Mouse (Mus musculus) MEL (cell line): ENCODE results near the gene Celf2. TPM values are rescaled to one million over a fixed set of nuclear protein-coding genes. Genes with fewer than 3 reads are reported as not detected.

ENCODE experiments used
- DNase-seq: peaks from one replicate; pipeline ENCODE4 v3.0.0; 2011; ENCODE audit warnings: low read depth, low spot score
- H3K27ac ChIP-seq: 2 replicates; pipeline ENCODE4 v1.5.1; 2012; ENCODE audit warnings: low read depth, mild to moderate bottlenecking, control low read depth, low read length, moderate library complexity; ENCODE audit not compliant: control insufficient read depth
- H3K27me3 ChIP-seq, 2 experiments: fragments of 150-350 bp in 1 of 2; sonication (generic) in 1 of 2; 2 replicates each; pipeline ENCODE4 v1.6.1; 2012; ENCODE audit warnings: low read length in 2 of 2, mild to moderate bottlenecking in 2 of 2, improper control_type of control experiment in 1 of 2, moderate library complexity in 1 of 2; ENCODE audit not compliant: insufficient read depth in 2 of 2, control insufficient read depth in 1 of 2
- H3K36me3 ChIP-seq, 2 experiments: 2 replicates each; pipeline ENCODE4 v1.6.1; 2012 to 2014; ENCODE audit warnings: low read length in 2 of 2, improper control_type of control experiment in 1 of 2, inconsistent platforms in 1 of 2, mild to moderate bottlenecking in 1 of 2; ENCODE audit not compliant: insufficient read depth in 2 of 2, control insufficient read depth in 1 of 2
- H3K4me1 ChIP-seq, 2 experiments: fragments of 150-350 bp in 1 of 2; sonication (generic) in 1 of 2; 2 replicates each; pipeline ENCODE4 v1.6.1; 2012; ENCODE audit warnings: low read length in 2 of 2, improper control_type of control experiment in 1 of 2, mild to moderate bottlenecking in 1 of 2; ENCODE audit not compliant: insufficient read depth in 2 of 2, control insufficient read depth in 1 of 2
- H3K4me3 ChIP-seq, 2 experiments: fragments of 150-350 bp in 1 of 2; sonication (generic) in 1 of 2; 2 replicates each; pipeline ENCODE4 v1.5.1; 2012; ENCODE audit warnings: low read depth in 2 of 2, low read length in 2 of 2, mild to moderate bottlenecking in 2 of 2, moderate library complexity in 2 of 2, control low read depth in 1 of 2, improper control_type of control experiment in 1 of 2; ENCODE audit not compliant: control insufficient read depth in 1 of 2, insufficient read depth in 1 of 2
- H3K79me2 ChIP-seq: 2 replicates; pipeline ENCODE4 v1.6.1; 2012; ENCODE audit warnings: mild to moderate bottlenecking, low read length, moderate library complexity; ENCODE audit not compliant: control insufficient read depth, poor library complexity, insufficient read depth
- H3K9ac ChIP-seq: 2 replicates; pipeline ENCODE4 v1.6.1; 2012; ENCODE audit warnings: low read depth, mild to moderate bottlenecking, control low read depth, low read length, moderate library complexity; ENCODE audit not compliant: control insufficient read depth, poor library complexity, severe bottlenecking
- H3K9me3 ChIP-seq: fragments of 150-350 bp; sonication (generic); replicated peaks from 2 replicates; pipeline ENCODE4 v1.6.1; 2012; ENCODE audit warnings: mild to moderate bottlenecking, low read length, improper control_type of control experiment, moderate library complexity; ENCODE audit not compliant: insufficient read depth
- CHD1 ChIP-seq: IDR thresholded peaks from 2 replicates; pipeline ENCODE4 v1.6.1; 2012; ENCODE audit warnings: low read depth, mild to moderate bottlenecking, inconsistent platforms, low read length, improper control_type of control experiment
- CHD2 ChIP-seq: IDR thresholded peaks from 2 replicates; pipeline ENCODE4 v1.6.1; 2011; ENCODE audit warnings: low read length, improper control_type of control experiment
- E2F4 ChIP-seq: IDR thresholded peaks from 2 replicates; pipeline ENCODE4 v1.6.1; 2011; ENCODE audit warnings: low read depth, low read length, improper control_type of control experiment, borderline replicate concordance
- EP300 ChIP-seq, 2 experiments: IDR thresholded peaks; 2 replicates each; pipeline ENCODE4 v1.6.1; 2011; ENCODE audit warnings: improper control_type of control experiment in 2 of 2, low read length in 2 of 2, low read depth in 1 of 2, mild to moderate bottlenecking in 1 of 2
- ETS1 ChIP-seq: IDR thresholded peaks from 2 replicates; pipeline ENCODE4 v1.6.1; 2012; ENCODE audit warnings: low read depth, mild to moderate bottlenecking, inconsistent platforms, low read length, improper control_type of control experiment, moderate library complexity
- GABPA ChIP-seq: IDR thresholded peaks from 2 replicates; pipeline ENCODE4 v1.6.1; 2012; ENCODE audit warnings: low read depth, mild to moderate bottlenecking, inconsistent platforms, low read length, improper control_type of control experiment, moderate library complexity
- GATA1 ChIP-seq: IDR thresholded peaks from 2 replicates; pipeline ENCODE4 v1.6.1; 2011; ENCODE audit warnings: low read depth, low read length, improper control_type of control experiment
- HCFC1 ChIP-seq: IDR thresholded peaks from 2 replicates; pipeline ENCODE4 v1.6.1; 2012; ENCODE audit warnings: low read depth, mild to moderate bottlenecking, inconsistent platforms, low read length, improper control_type of control experiment, moderate library complexity
- JUND ChIP-seq: IDR thresholded peaks from 2 replicates; pipeline ENCODE4 v1.6.1; 2011; ENCODE audit warnings: low read depth, mild to moderate bottlenecking, improper control_type of control experiment, low read length
- MAX ChIP-seq: IDR thresholded peaks from 2 replicates; pipeline ENCODE4 v1.6.1; 2011; ENCODE audit warnings: low read length, improper control_type of control experiment
- MAZ ChIP-seq: IDR thresholded peaks from 2 replicates; pipeline ENCODE4 v1.6.1; 2012; ENCODE audit warnings: low read depth, mild to moderate bottlenecking, inconsistent platforms, low read length, improper control_type of control experiment
- MXI1 ChIP-seq: IDR thresholded peaks from 2 replicates; pipeline ENCODE4 v1.6.1; 2011; ENCODE audit warnings: mild to moderate bottlenecking, low read depth, low read length, improper control_type of control experiment
- MYC ChIP-seq: IDR thresholded peaks from 2 replicates; pipeline ENCODE4 v1.6.1; 2011; ENCODE audit warnings: low read depth, mild to moderate bottlenecking, low read length, improper control_type of control experiment, moderate library complexity
- NELFE ChIP-seq: IDR thresholded peaks from 2 replicates; pipeline ENCODE4 v1.6.1; 2011; ENCODE audit warnings: low read depth, low read length, improper control_type of control experiment
- POLR2A ChIP-seq, 2 experiments: IDR thresholded peaks; 2 replicates each; pipeline ENCODE4 v1.6.1; 2011 to 2012; ENCODE audit warnings: low read length in 2 of 2, mild to moderate bottlenecking in 2 of 2, control low read depth in 1 of 2, improper control_type of control experiment in 1 of 2, low read depth in 1 of 2, moderate library complexity in 1 of 2; ENCODE audit not compliant: control insufficient read depth in 1 of 2, insufficient read depth in 1 of 2, poor library complexity in 1 of 2
- POLR2AphosphoS2 ChIP-seq: IDR thresholded peaks from 2 replicates; pipeline ENCODE4 v1.6.1; 2011; ENCODE audit warnings: low read length, improper control_type of control experiment
- RCOR1 ChIP-seq: IDR thresholded peaks from 2 replicates; pipeline ENCODE4 v1.6.1; 2012; ENCODE audit warnings: low read depth, mild to moderate bottlenecking, inconsistent platforms, low read length, improper control_type of control experiment
- SIN3A ChIP-seq: IDR thresholded peaks from 2 replicates; pipeline ENCODE4 v1.6.1; 2012; ENCODE audit warnings: low read length, improper control_type of control experiment, inconsistent platforms
- UBTF ChIP-seq: IDR thresholded peaks from 2 replicates; pipeline ENCODE4 v1.6.1; 2012; ENCODE audit warnings: low read depth, mild to moderate bottlenecking, inconsistent platforms, low read length, improper control_type of control experiment, moderate library complexity, borderline replicate concordance; ENCODE audit not compliant: insufficient read depth
- USF1 ChIP-seq: IDR thresholded peaks from 2 replicates; pipeline ENCODE4 v1.6.1; 2014; ENCODE audit warnings: low read depth, mild to moderate bottlenecking, inconsistent platforms, low read length, improper control_type of control experiment, moderate library complexity
- USF2 ChIP-seq, 2 experiments: IDR thresholded peaks; 2 replicates each; pipeline ENCODE4 v1.6.1; 2011 to 2012; ENCODE audit warnings: improper control_type of control experiment in 2 of 2, low read length in 2 of 2, borderline replicate concordance in 1 of 2, inconsistent platforms in 1 of 2, low read depth in 1 of 2, mild to moderate bottlenecking in 1 of 2; ENCODE audit not compliant: insufficient read depth in 1 of 2
- ZC3H11A ChIP-seq: IDR thresholded peaks from 2 replicates; pipeline ENCODE4 v1.6.1; 2012; ENCODE audit warnings: low read depth, mild to moderate bottlenecking, inconsistent platforms, low read length, improper control_type of control experiment
- ZNF384 ChIP-seq: IDR thresholded peaks from 2 replicates; pipeline ENCODE4 v1.6.1; 2012; ENCODE audit warnings: low read depth, mild to moderate bottlenecking, inconsistent platforms, low read length, improper control_type of control experiment
- polyA plus RNA-seq, 2 experiments: library from polyadenylated mRNA; stranded (reverse) in 1 of 2; unstranded in 1 of 2; fragments of >175 nt in 1 of 2; fragments of >200 nt in 1 of 2; gene quantifications; 2 replicates each; pipeline versions ENCODE4 v1.2.1 to v1.2.4; 2012; ENCODE audit warnings: low replicate concordance in 2 of 2, low read depth in 1 of 2; ENCODE audit not compliant: insufficient read length in 2 of 2, insufficient read depth in 1 of 2, missing spikeins in 1 of 2
- total RNA-seq: library from RNA; depleted of rRNA; stranded (reverse); fragments of 300-350 nt; gene quantifications from 2 replicates; pipeline ENCODE4 v1.2.3, GENCODE M21; 2012

Celf2 gene
- total and polyA plus RNA-seq, 3 experiments: 8.9 to 16.7 TPM; not detected in 1

- TF ChIP-seq ETS1: no peak
- no peak for TF ChIP-seq MYC
- no peak for TF ChIP-seq POLR2AphosphoS2
- no peak for TF ChIP-seq ZC3H11A
- no peak for TF ChIP-seq POLR2A (IDR thresholded peaks at IDR 0.05; ENCODE audit: control insufficient read depth in 1 of 2, insufficient read depth in 1 of 2, low read depth in 1 of 2, low read length in 2 of 2, poor library complexity in 1 of 2)
- TF ChIP-seq USF2 (IDR thresholded peaks at IDR 0.05; ENCODE audit: borderline replicate concordance in 1 of 2, insufficient read depth in 1 of 2, low read depth in 1 of 2, low read length in 2 of 2): no peak
- TF ChIP-seq ZNF384: no peak
- TF ChIP-seq, all 39 proteins: peak for 0
- Histone ChIP-seq H3K9me3 (no peaks in the 10 kb centered on the region), H3K79me2 (no peaks in the 10 kb centered on the region; the same call in 1 of the 2 replicates), H3K9ac (no peak overlapping the region; the same call in 1 of the 2 replicates), H3K27ac (peak overlapping the region; percentile 89), H3K4me1 (peaks cover 3 to 31% of the 10 kb centered on the region in 2 experiments; a peak in 3 of 4 replicates), H3K36me3 (peaks cover 0 to 31% of the 10 kb centered on the region in 2 experiments; a peak in 2 of 4 replicates), H3K27me3 (no peaks in the 10 kb centered on the region), H3K4me3 (peak overlapping the region in 1 of 2 experiments; percentile 41; a peak in 2 of 4 replicates)
- DNase-seq: peak; percentile 58
Measured at GRCm38 (mm10) chr2:6696326-6696725, 813.0 kb downstream of the Celf2 start.

- Histone ChIP-seq H3K27ac (peak overlapping the region; percentile 89), H3K9ac (peak overlapping the region; percentile 52), H3K4me1 (peaks cover 3 to 38% of the 10 kb centered on the region in 2 experiments; a peak in 3 of 4 replicates)
Measured at GRCm38 (mm10) chr2:6695353-6695951, 813.9 kb downstream of the Celf2 start.

More at GRCm38 (mm10) chr2:6695353-6695951, 813.9 kb downstream of the Celf2 start:
- peak; percentile 71 for DNase-seq
- H3K36me3 ChIP-seq: peaks cover 0 to 37% of the 10 kb centered on the region in 2 experiments; a peak in 2 of 4 replicates
- H3K27me3 ChIP-seq: no peaks in the 10 kb centered on the region
- no peaks in the 10 kb centered on the region; the same call in 1 of the 2 replicates for H3K79me2 ChIP-seq
- H3K9me3 ChIP-seq: no peaks in the 10 kb centered on the region
- H3K4me3 ChIP-seq: peak overlapping the region in 1 of 2 experiments; percentile 41; a peak in 2 of 4 replicates
- TF ChIP-seq MYC (0 out of 2 replicates have a peak, but pooled peaks have one; percentile 17), ETS1 (peak; percentile 82), CHD2 (no peak), MXI1 (peak; percentile 84), JUND (no peak), GATA1 (peak; percentile 54; the same call in 1 of the 2 replicates), MAZ (0 out of 2 replicates have a peak, but pooled peaks have one; percentile 19), SIN3A (peak; percentile 72), MAX (peak; percentile 52; the same call in 1 of the 2 replicates), GABPA (no peak), NELFE (no peak), EP300 (IDR thresholded peaks at IDR 0.05; ENCODE audit: low read depth in 1 of 2, low read length in 2 of 2) (peak in 1 of 2 experiments; percentile 60; a peak in 1 of 4 replicates), UBTF (no peak), E2F4 (no peak), ZNF384 (peak; percentile 41; the same call in 1 of the 2 replicates), USF1 (peak; percentile 86), CHD1 (0 out of 2 replicates have a peak, but pooled peaks have one; percentile 43), HCFC1 (peak; percentile 15; the same call in 1 of the 2 replicates), POLR2AphosphoS2 (no peak), RCOR1 (no peak)
